Mouse (Mus musculus) limb, embryonic 13.5 days (tissue): Measurements from ENCODE around the gene Reln. TPM values are rescaled to one million over a fixed set of nuclear protein-coding genes. Genes with fewer than 3 reads are reported as not detected.

Source experiments
- ATAC-seq: fragments of 200-750 bp; cut with Nextera tagmentation; 2 replicates; pipeline ENCODE4 v1.8.0; 2017; ENCODE audit warnings: low read depth, moderate number of reproducible peaks, moderate TSS enrichment; ENCODE audit not compliant: low FRiP score
- H3K27ac ChIP-seq: fragments of 300-500 bp; sonication (generic); 2 replicates; pipeline ENCODE4 v1.5.1; 2015; ENCODE audit warnings: inconsistent platforms, mild to moderate bottlenecking, moderate library complexity
- H3K27me3 ChIP-seq: fragments of 300-500 bp; sonication (generic); 2 replicates; pipeline ENCODE4 v1.6.1; 2015; ENCODE audit warnings: mild to moderate bottlenecking, inconsistent platforms
- H3K36me3 ChIP-seq: fragments of 300-500 bp; sonication (generic); 2 replicates; pipeline ENCODE4 v1.6.1; 2015; ENCODE audit warnings: inconsistent platforms, mild to moderate bottlenecking, moderate library complexity
- H3K4me1 ChIP-seq: fragments of 300-500 bp; sonication (generic); 2 replicates; pipeline ENCODE4 v1.6.1; 2015; ENCODE audit warnings: inconsistent platforms
- H3K4me2 ChIP-seq: fragments of 300-500 bp; sonication (generic); replicated peaks from 2 replicates; pipeline ENCODE4 v1.6.1; 2015; ENCODE audit warnings: inconsistent platforms, mild to moderate bottlenecking, moderate library complexity
- H3K4me3 ChIP-seq: fragments of 300-500 bp; sonication (generic); 2 replicates; pipeline ENCODE4 v1.5.1; 2015; ENCODE audit warnings: moderate library complexity, mild to moderate bottlenecking, inconsistent platforms
- H3K9ac ChIP-seq: fragments of 300-500 bp; sonication (generic); 2 replicates; pipeline ENCODE4 v1.6.1; 2015; ENCODE audit warnings: mild to moderate bottlenecking, inconsistent platforms
- H3K9me3 ChIP-seq: fragments of 300-500 bp; sonication (generic); 2 replicates; pipeline ENCODE4 v1.6.1; 2016; ENCODE audit warnings: inconsistent platforms
- WGBS: fragments of 180-500 bp; shearing (Covaris S2); methylation state at CpG from one replicate; pipeline ENCODE4 v1.1.7; 2015; 5-methylcytosine and 5-hydroxymethylcytosine counted together
- polyA plus RNA-seq: library from polyadenylated mRNA; unstranded; fragments of >200 nt; fragmentation: Nextera tagmentation; extraction: Ambion mirVana; gene quantifications from 2 replicates; pipeline ENCODE4 v1.2.1, GENCODE M21; 2015

Reln gene
- polyA plus RNA-seq, 1 experiment from 2014 or later, result 2.3 TPM

- Histone ChIP-seq H3K4me1 (no peaks in the 10 kb centered on the region), H3K36me3 (no peaks in the 10 kb centered on the region), H3K9me3 (no peaks in the 10 kb centered on the region), H3K27me3 (no peaks in the 10 kb centered on the region), H3K27ac (no peak overlapping the region), H3K4me3 (no peak overlapping the region), H3K9ac (no peak overlapping the region), H3K4me2 (no peak overlapping the region)
- WGBS, result 88% methylated on average over 4 of the region's 4 CpGs
- no peak for ATAC-seq
These were observed 318.8 kb downstream of the Reln start for GRCm38 (mm10) chr5:22025746-22026145.

- H3K4me1 ChIP-seq, result no peaks in the 10 kb centered on the region
- no peaks in the 10 kb centered on the region for H3K36me3 ChIP-seq
- H3K4me3 ChIP-seq, result no peak overlapping the region
- no peaks in the 10 kb centered on the region for H3K9me3 ChIP-seq
- H3K27me3 ChIP-seq, result no peaks in the 10 kb centered on the region
- no peak overlapping the region for H3K27ac ChIP-seq
- ATAC-seq, result no peak
- 43% methylated on average over 3 of the region's 3 CpGs for WGBS
- H3K9ac ChIP-seq, result no peak overlapping the region
- H3K4me2 ChIP-seq, result no peak overlapping the region
These were observed 320.4 kb downstream of the Reln start for GRCm38 (mm10) chr5:22024108-22024507.

- Histone ChIP-seq H3K9me3 (no peaks in the 10 kb centered on the region), H3K9ac (no peak overlapping the region), H3K4me2 (no peak overlapping the region), H3K27me3 (no peaks in the 10 kb centered on the region), H3K36me3 (no peaks in the 10 kb centered on the region), H3K27ac (no peak overlapping the region), H3K4me1 (no peaks in the 10 kb centered on the region), H3K4me3 (no peak overlapping the region)
- 79% methylated on average over 3 of the region's 3 CpGs for WGBS
- no peak for ATAC-seq
These were observed 326.6 kb downstream of the Reln start for GRCm38 (mm10) chr5:22017896-22018295.

- Histone ChIP-seq H3K9me3 (no peaks in the 10 kb centered on the region), H3K9ac (no peak overlapping the region), H3K4me3 (no peak overlapping the region), H3K27ac (no peak overlapping the region), H3K27me3 (no peaks in the 10 kb centered on the region), H3K4me2 (no peak overlapping the region), H3K4me1 (no peaks in the 10 kb centered on the region), H3K36me3 (no peaks in the 10 kb centered on the region)
- ATAC-seq, result no peak
- WGBS, result 81% methylated on average over 3 of the region's 3 CpGs
These were observed 330.0 kb downstream of the Reln start for GRCm38 (mm10) chr5:22014459-22014858.

GRCm38 (mm10) chr5:22009142-22009541 lies 335.4 kb downstream of the Reln start:
- Histone ChIP-seq H3K9me3 (no peaks in the 10 kb centered on the region), H3K9ac (no peak overlapping the region), H3K36me3 (no peaks in the 10 kb centered on the region), H3K4me3 (no peak overlapping the region), H3K27me3 (no peaks in the 10 kb centered on the region), H3K27ac (no peak overlapping the region), H3K4me1 (no peaks in the 10 kb centered on the region), H3K4me2 (no peak overlapping the region)
- 85% methylated on average over 8 of the region's 8 CpGs for WGBS
- no peak for ATAC-seq

GRCm38 (mm10) chr5:22007304-22008059 lies 337.0 kb downstream of the Reln start:
- ATAC-seq, result no peak
- Histone ChIP-seq H3K9me3 (no peaks in the 10 kb centered on the region), H3K4me2 (no peak overlapping the region), H3K4me1 (no peaks in the 10 kb centered on the region), H3K36me3 (no peaks in the 10 kb centered on the region), H3K27me3 (no peaks in the 10 kb centered on the region), H3K4me3 (no peak overlapping the region), H3K9ac (no peak overlapping the region), H3K27ac (no peak overlapping the region)
- WGBS, result 62% methylated on average over 11 of the region's 11 CpGs

GRCm38 (mm10) chr5:22003858-22004257 lies 340.6 kb downstream of the Reln start:
- no peak overlapping the region for H3K4me3 ChIP-seq
- H3K4me2 ChIP-seq, result no peak overlapping the region
- H3K27me3 ChIP-seq, result no peaks in the 10 kb centered on the region
- H3K9ac ChIP-seq, result no peak overlapping the region
- no peaks in the 10 kb centered on the region for H3K4me1 ChIP-seq
- WGBS, result 79% methylated on average over 4 of the region's 4 CpGs
- no peaks in the 10 kb centered on the region for H3K9me3 ChIP-seq
- ATAC-seq, result no peak
- no peaks in the 10 kb centered on the region for H3K36me3 ChIP-seq
- no peak overlapping the region for H3K27ac ChIP-seq

- Histone ChIP-seq H3K9me3 (no peaks in the 10 kb centered on the region), H3K4me1 (no peaks in the 10 kb centered on the region), H3K36me3 (no peaks in the 10 kb centered on the region), H3K4me3 (no peak overlapping the region), H3K27ac (no peak overlapping the region), H3K27me3 (no peaks in the 10 kb centered on the region), H3K4me2 (no peak overlapping the region), H3K9ac (no peak overlapping the region)
- ATAC-seq, result no peak
- 90% methylated on average over 5 of the region's 5 CpGs for WGBS
These were observed 356.8 kb downstream of the Reln start for GRCm38 (mm10) chr5:21987711-21988110.

- Histone ChIP-seq H3K4me3 (no peak overlapping the region), H3K27ac (no peak overlapping the region), H3K4me1 (no peaks in the 10 kb centered on the region), H3K36me3 (no peaks in the 10 kb centered on the region), H3K4me2 (no peak overlapping the region), H3K9me3 (no peaks in the 10 kb centered on the region), H3K27me3 (no peaks in the 10 kb centered on the region), H3K9ac (no peak overlapping the region)
- 46% methylated on average over 4 of the region's 4 CpGs for WGBS
- no peak for ATAC-seq
These were observed 358.2 kb downstream of the Reln start for GRCm38 (mm10) chr5:21986311-21986710.

- Histone ChIP-seq H3K9ac (no peak overlapping the region), H3K27ac (no peak overlapping the region), H3K4me2 (no peak overlapping the region), H3K9me3 (no peaks in the 10 kb centered on the region), H3K4me1 (no peaks in the 10 kb centered on the region), H3K36me3 (no peaks in the 10 kb centered on the region), H3K27me3 (no peaks in the 10 kb centered on the region), H3K4me3 (no peak overlapping the region)
- 72% methylated on average over 3 of the region's 3 CpGs for WGBS
- no peak for ATAC-seq
These were observed 361.4 kb downstream of the Reln start for GRCm38 (mm10) chr5:21983021-21983667.

- H3K36me3 ChIP-seq, result no peaks in the 10 kb centered on the region
- H3K4me2 ChIP-seq, result no peak overlapping the region
- H3K9me3 ChIP-seq, result no peaks in the 10 kb centered on the region
- ATAC-seq, result no peak
- H3K27me3 ChIP-seq, result no peaks in the 10 kb centered on the region
- H3K9ac ChIP-seq, result no peak overlapping the region
- WGBS, result 88% methylated on average over 3 of the region's 3 CpGs
- H3K4me3 ChIP-seq, result no peak overlapping the region
- H3K27ac ChIP-seq, result no peak overlapping the region
- no peaks in the 10 kb centered on the region for H3K4me1 ChIP-seq
These were observed 363.3 kb downstream of the Reln start for GRCm38 (mm10) chr5:21981216-21981615.

GRCm38 (mm10) chr5:21980544-21980943 lies 364.0 kb downstream of the Reln start:
- H3K4me2 ChIP-seq, result no peak overlapping the region
- no peaks in the 10 kb centered on the region for H3K4me1 ChIP-seq
- H3K27ac ChIP-seq, result no peak overlapping the region
- no peaks in the 10 kb centered on the region for H3K36me3 ChIP-seq
- 74% methylated on average over 3 of the region's 3 CpGs for WGBS
- H3K4me3 ChIP-seq, result no peak overlapping the region
- H3K27me3 ChIP-seq, result no peaks in the 10 kb centered on the region
- no peaks in the 10 kb centered on the region for H3K9me3 ChIP-seq
- ATAC-seq, result no peak
- H3K9ac ChIP-seq, result no peak overlapping the region
